Mouse (Mus musculus): ENCODE results near the gene Tmco1.

The Tmco1 gene

DNA sequence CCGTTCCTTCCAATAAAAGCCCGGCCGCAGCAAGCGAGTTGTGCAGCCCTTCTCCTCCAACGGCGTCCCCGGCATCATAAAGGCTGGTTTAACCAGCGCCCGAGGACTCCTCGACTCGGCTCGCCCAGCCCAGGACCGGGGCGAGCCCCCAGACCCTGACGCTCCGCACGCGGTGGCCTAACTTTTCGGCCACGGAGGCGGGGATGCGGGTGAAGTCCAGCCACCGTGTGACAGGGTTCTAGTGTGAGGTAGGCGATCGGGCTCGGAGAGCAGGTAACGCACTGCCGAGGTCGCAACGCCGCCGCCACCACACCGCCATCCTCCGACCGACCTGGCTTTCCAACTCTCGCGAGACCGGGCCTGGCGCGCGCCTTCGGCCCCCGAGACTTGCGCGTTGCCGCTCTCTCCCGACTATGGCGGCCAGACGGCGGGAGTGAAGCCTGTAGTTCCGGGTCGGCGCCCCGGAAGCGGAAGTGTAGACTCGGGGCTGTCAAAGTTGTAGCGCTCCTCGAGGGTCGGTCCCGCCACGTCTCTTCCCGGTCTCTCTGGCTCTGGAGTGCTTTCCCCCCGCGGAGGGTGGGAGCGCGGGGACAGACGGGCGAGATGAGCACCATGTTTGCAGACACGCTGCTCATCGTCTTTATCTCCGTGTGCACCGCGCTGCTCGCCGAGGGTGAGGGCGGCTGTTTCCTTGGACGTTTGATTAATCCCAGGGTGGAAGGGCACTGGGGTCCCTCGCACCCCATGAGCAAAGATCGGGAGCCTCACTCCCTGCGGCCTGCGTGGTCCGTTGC, at the start of gene Tmco1:
Tmco1 (plus strand) TSS at position 118 of the 794 bp plus-strand sequence.
- DNase-seq (ENCODE audit: extremely low read depth, low read depth, low spot score), result no peak

DNA sequence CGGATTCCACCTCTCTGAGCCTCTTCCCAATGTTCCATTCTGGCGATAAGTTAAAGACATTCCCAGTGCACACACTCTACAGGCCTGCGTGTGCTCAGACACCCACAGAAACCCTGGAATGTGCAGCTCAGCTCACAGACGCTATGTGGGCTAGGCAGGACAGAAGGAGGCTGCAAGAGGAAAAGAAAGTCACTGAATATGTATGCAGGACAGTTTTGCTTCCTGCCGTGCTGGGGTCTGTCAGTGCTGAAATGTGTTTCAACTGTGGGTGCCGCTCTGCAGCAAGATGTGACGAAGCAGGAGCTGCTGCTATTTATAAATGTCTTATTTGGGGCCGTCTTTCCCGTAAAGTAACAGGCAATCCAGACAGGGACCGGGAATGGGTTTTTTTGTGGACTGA, 48.5 kb upstream of the Tmco1 start:
- DNase-seq (ENCODE audit: extremely low read depth, low read depth, low spot score), result no peak

DNA sequence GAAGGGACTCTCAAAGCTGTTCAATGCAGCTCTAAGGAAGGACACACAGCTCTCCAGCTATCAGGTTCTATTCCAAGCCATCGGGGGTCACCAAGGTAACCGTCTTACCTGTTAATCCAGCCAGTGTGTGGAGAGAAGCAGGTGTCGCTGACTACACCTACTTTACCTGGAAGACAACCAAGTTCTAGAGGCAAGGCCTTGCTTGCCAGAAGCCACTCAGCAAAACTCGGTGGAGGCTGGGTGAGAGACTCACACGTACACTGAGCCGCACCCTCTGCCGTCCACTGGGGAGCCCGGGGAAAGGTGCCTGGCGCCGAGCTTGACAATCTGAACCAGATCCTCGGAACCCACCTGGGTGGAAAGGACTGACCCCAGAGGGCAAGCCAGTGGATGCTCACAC, 46.4 kb upstream of the Tmco1 start:
- no peak for DNase-seq (ENCODE audit: extremely low read depth, low read depth, low spot score)

GRCm38 (mm10) chr1:167262489-167263041, 45.6 kb upstream of the Tmco1 start:
- DNase-seq (ENCODE audit: extremely low read depth, low read depth, low spot score), result no peak

GRCm38 (mm10) chr1:167265366-167265765, 42.8 kb upstream of the Tmco1 start:
- DNase-seq (ENCODE audit: extremely low read depth, low read depth, low spot score), result no peak

- DNase-seq (ENCODE audit: extremely low read depth, low read depth, low spot score), result no peak
These were observed 41.5 kb upstream of the Tmco1 start for GRCm38 (mm10) chr1:167266720-167267119.

- DNase-seq (ENCODE audit: extremely low read depth, low read depth, low spot score), result no peak
These were observed 39.7 kb upstream of the Tmco1 start for GRCm38 (mm10) chr1:167268360-167269063.

DNA sequence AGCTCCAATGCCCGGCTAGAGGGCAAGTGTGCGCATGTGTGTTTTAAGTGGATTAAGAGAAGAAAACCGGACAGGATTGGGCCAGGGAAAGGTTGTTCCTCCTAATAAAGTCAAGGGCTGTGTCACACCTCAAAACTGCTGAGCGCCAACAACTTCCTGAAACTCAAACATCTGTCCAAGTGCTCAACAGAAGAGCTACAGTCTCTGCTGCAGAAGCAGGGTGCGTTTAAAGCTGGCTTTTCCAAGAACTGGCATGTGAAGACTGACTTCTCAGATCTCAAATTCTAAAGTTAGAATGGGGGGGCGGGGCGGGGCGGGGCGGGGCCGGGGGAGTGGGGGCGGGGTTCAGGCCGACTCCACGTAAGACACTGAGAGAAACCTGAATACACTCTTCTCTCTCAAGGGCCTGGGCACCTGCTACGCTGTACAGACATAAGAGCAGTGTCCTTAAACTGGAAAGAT, 38.8 kb upstream of the Tmco1 start:
- DNase-seq (ENCODE audit: extremely low read depth, low read depth, low spot score), result no peak

GRCm38 (mm10) chr1:167269856-167270270, 38.3 kb upstream of the Tmco1 start:
- DNase-seq (ENCODE audit: extremely low read depth, low read depth, low spot score), result no peak

- DNase-seq (ENCODE audit: extremely low read depth, low read depth, low spot score), result no peak
These were observed 37.7 kb upstream of the Tmco1 start for GRCm38 (mm10) chr1:167270342-167271111.

DNA sequence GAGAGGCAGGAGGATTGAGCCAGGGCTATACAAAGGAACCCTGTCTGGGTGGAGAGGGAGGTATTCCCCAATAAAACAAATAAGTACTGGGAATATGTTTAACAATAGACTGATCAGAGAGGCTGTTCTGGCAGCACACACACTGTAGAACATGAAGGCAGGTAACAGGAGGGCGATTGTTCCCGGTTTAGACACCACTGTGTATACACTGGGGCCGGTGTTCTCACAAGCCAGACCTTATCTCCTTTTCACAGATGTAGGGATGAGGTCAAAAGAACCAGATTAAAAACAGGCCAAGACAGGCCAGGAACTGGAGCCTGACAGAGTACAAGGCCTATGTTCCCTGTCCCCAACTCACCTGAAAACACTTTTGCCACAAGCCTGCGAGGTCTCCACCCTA, 36.9 kb upstream of the Tmco1 start:
- no peak for DNase-seq (ENCODE audit: extremely low read depth, low read depth, low spot score)

DNA sequence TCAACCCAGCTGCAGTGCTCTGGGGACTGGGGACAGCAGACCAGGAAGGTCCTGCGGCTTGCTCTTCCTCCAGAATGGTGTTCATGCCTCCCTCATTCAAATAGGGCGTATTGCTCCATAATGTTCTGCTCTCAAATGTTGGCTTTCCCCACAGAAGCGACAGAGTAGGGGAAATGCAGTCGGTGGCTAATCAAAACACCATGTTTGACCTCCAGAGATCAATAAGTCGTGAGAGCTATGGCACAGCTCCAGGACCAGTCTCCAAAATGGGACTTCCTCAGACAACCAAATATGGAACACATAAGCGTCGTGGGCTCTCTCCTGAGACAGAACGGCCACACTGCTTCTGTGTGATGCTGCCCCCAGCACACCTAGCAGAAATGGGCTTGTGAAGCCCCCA, 36.3 kb upstream of the Tmco1 start:
- no peak for DNase-seq (ENCODE audit: extremely low read depth, low read depth, low spot score)

DNA sequence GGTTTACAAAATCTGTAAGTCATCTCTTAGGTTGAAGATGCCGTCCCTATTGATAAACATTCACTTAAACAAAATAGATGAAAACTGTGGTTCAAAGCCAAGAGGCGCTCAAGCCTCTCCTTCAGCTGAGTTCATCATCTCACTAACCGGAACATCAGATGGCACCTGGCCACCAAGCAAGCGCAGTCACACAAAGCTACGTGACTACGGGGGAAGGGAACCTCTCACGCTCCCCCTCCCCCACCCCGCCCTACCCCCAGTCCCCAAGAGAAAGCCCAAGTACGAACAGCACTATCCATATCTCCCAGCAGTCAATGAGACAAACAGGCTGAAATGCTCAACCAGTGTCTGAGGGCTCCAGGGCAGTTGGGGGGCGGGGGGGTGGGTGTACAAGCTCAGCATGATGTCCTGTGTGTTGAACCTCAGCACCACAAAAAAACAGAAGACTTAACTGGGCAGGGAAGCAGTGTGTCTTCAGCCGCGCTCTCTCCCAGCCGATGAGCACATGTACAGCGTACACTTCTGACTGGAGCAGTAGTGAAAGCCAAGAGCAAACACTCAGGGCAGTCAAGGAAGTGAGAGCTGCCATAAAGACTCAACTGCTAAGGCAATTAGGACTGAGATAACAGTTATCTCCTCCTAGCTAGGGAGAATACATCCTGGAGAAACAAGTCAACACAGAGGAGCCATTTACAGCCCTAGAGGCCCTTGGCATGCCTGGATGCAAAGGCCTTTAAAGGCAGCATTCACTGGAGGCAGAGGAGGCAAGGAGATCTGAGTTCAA, 34.6 kb upstream of the Tmco1 start:
- DNase-seq (ENCODE audit: extremely low read depth, low read depth, low spot score), result no peak

GRCm38 (mm10) chr1:167274646-167275390, 33.4 kb upstream of the Tmco1 start:
- DNase-seq (ENCODE audit: extremely low read depth, low read depth, low spot score), result no peak

DNA sequence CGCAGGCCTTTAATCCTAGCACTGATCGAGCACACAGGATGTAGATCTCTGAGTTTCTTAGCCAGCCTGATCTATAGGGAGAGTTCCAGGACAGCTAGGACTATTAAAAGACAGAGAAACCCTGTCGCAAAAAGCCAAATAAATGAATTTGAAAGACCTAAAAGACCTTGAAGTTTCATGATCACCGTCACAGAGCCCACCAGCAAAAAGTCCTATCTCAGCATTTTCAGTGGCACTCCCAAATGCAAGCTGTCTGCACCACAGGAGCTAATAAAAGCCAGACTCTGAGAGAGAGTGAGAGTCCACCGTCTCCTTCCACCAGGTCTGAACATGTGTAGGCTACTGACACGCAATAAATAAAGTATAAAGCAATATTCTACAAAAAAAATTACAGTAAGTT, 29.8 kb upstream of the Tmco1 start:
- no peak for DNase-seq (ENCODE audit: extremely low read depth, low read depth, low spot score)

DNA sequence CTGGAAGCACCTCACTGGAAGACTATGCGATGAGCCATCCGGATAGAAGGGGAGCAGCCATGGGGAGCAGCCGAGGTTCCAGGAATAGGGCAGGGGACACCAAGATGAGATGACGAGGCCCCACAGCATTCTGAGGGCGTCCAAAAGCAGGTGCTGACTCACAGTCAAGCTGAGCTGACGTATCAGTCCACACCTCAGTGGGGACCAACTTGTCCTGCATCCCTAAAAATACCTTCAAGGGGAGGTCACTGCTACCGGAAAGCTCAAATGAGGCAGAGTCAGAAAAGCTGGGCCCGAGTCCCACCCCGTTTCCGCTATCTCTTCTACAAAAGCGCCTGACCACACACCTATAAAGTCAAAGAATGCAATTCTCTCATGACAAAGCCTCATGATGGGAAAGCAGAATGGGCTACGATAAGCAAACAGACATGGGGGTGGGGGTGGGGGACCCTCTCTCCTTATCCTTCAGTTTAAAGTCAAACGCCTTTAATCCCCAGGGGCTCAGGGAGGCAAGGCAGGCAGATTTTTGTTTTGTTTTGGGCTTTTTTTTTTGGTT, 28.9 kb upstream of the Tmco1 start:
- DNase-seq (ENCODE audit: extremely low read depth, low read depth, low spot score), result no peak

DNA sequence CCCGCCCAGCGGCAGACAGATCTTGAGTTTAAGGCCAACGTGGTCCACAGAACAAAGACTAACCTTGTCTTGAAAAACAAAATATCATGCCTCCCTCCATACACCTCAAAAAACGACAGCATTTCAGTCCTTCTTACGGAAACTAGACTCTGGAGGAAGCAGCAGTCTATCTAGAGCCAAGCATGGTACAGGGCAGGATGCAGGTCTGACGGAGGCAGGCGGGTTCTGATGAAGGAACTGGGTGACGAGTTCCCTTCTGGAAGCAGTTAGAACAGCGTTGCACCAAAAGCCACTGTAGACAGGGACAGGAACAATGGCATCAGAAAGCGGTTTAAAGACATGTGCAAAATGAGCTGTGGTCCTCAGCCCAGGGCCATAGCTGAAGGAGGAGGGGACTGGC, 28.1 kb upstream of the Tmco1 start:
- no peak for DNase-seq (ENCODE audit: extremely low read depth, low read depth, low spot score)

- no peak for DNase-seq (ENCODE audit: extremely low read depth, low read depth, low spot score)
These were observed 26.1 kb upstream of the Tmco1 start for GRCm38 (mm10) chr1:167282112-167282511.

- DNase-seq (ENCODE audit: extremely low read depth, low read depth, low spot score), result no peak
These were observed 25.4 kb upstream of the Tmco1 start for GRCm38 (mm10) chr1:167282768-167283167.
